Mouse (Mus musculus) ovary, adult 18-20 months (tissue): ENCODE results near the gene Hirip3.
"Not testable (repeated sequence)": the region's sequence is repeated elsewhere in the genome, so short reads cannot be mapped to it uniquely, and the experiment has no call there.

ENCODE experiments used
- DNase-seq: peaks from one replicate; pipeline ENCODE4 v3.0.0; 2022; ENCODE audit warnings: low spot score, mixed read lengths

Gene Hirip3

GRCm38 (mm10) chr7:126855641-126856040 is 6.1 kb upstream of the Hirip3 start:
- no peak for DNase-seq

- no peak for DNase-seq
These were observed 4.9 kb upstream of the Hirip3 start for GRCm38 (mm10) chr7:126856741-126857420.

DNA sequence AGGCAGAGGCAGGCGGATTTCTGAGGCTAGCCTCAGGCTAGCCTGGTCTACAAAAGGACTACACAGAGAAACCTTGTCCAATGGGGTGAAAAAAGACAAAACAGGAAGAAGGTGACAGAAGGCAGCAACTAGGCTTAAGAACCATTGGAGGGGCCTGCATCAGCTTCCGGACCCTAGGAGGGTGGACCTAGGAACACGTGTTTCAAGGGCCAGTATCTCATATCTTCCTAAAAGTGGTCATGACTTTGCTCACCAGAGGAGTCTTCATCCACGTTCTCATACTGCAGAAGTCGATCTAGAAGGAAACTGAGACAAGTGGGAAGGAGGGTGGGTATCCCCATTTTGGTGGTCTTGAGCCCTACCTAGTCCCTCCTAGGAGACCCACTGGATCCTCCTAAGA is 785 bp upstream of the Hirip3 start:
- no peak for DNase-seq

DNA sequence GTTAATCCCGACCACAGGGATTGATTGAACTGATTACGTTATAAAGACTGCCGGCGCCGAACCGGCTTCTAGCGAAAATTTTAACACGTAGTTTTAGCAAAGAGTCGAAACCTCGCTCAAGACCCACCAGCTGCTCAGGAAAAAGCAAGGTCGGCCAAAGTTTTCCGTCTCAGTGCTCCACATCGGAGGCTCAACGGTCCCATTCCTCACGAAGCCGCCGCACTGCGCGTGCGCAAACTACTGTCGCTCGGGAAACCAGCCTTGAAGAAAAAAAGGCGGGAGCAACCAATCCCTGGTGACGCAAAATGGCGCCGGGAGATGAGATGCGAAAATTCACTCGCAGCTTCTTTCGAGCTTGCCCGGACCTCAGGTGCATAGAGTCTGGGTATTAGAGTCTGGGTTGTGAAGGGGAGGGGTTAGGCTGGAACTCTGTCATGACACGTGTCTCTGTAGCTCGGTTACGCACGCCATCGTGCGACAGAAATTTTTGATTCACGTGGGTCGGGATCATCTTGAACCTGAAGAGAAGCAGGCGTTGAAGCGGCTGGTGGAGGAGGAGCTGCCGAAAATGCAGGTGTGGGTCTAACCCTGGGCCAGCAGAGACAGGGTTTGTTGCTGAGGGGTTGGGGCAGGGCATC is 494 bp downstream of the Hirip3 start, which contains the start of gene Ino80e:
Gene Ino80e, minus strand, starts transcription at position 231 of the 638 bp plus-strand sequence.
- DNase-seq: peak; percentile 86

- no peak for DNase-seq
These were observed 2.0 kb downstream of the Hirip3 start for GRCm38 (mm10) chr7:126863791-126864190.

GRCm38 (mm10) chr7:126867534-126867933 is 5.8 kb downstream of the Hirip3 start:
- no peak for DNase-seq

- no peak for DNase-seq
These were observed 6.2 kb downstream of the Hirip3 start for GRCm38 (mm10) chr7:126868003-126868402.

- no peak for DNase-seq
These were observed 8.2 kb downstream of the Hirip3 start for GRCm38 (mm10) chr7:126869780-126870519.

DNA sequence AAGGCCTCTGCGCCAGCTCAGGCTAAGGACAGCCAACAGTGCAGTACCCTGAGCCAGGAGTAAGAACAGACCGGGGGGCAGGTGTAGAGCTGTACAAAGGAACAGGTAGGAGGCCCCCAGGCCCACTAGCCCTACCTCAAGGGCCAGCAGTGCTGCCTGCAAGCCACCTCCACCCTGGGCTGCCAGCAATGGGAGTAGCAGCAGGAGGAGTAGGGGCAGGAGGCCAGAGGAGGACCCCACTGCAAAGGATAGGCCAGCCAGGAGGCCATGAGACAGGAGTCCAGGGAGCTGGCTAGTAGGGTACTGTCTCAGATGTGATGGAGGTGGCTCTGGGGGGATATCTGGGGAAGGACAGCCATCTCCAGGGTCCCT is 8.7 kb downstream of the Hirip3 start:
- DNase-seq: no peak

GRCm38 (mm10) chr7:126877239-126877638 is 15.5 kb downstream of the Hirip3 start:
- no peak for DNase-seq

DNA sequence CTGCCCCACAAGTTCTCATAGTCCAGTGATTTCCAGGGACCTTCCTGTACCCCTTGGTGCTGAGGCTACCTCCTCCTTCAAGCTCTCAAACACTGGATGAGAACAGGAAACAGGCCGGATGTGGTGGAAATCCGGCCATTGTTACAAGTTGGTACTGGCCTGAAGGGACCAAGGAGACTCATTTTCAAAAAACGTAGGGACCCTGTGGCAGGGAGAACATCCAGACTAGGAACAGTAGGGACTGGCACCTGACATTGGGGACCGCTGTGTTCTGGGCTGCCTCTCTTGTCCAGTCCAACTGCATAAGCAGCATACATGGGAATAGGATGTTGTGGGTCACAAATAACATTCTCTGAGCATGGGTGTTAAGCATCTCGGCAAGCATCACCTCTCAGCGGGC is 19.3 kb downstream of the Hirip3 start:
- DNase-seq: no peak

- DNase-seq: no peak
These were observed 22.0 kb downstream of the Hirip3 start for GRCm38 (mm10) chr7:126883731-126884181.

GRCm38 (mm10) chr7:126884286-126885164 is 22.8 kb downstream of the Hirip3 start, which contains the start of gene Taok2:
TSS of gene Taok2 (minus strand) at chr7:126884703.
- peak; percentile 99 for DNase-seq

DNA sequence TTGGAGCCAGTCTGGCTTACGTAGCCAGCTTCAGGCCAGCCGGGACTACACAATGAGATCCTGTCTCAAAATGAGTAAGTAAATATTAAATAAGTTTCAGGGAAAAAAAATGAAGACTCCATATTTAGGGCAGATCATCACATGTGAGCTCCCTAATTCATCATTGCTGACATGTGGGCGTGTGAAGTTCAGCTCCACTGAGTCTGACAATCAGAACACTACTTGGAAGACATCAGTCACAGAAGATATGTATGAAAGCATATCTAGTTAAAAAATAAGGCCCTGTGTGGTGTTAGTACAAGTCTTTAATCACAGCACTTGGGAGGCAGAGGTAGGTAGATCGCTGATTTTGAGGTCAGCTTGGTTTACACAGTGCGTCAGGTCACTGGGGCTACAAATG is 25.5 kb downstream of the Hirip3 start:
- no peak for DNase-seq

DNA sequence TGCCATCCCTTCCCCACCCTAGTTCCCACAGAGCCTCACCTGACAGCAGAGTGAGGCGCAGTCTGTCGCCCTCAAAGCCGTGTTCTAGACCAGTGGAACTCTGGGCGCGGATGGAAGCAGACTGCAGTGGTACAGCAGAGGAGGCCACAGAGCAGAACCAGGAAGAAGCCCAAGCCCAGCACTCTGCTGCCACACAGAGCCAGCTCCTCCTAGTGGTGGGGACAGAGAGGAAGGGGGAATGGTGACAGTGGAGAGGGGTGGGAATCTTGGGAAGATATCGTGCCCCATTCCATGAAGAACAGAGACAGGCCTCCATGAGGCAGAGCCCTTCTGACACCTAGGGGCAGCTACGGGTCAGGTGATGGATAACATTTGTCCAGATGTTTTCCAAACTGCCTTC is 27.1 kb downstream of the Hirip3 start:
- no peak for DNase-seq

- DNase-seq: no peak
These were observed 35.1 kb downstream of the Hirip3 start for GRCm38 (mm10) chr7:126896912-126897311.

GRCm38 (mm10) chr7:126897390-126898101 is 35.8 kb downstream of the Hirip3 start:
- DNase-seq: no peak

GRCm38 (mm10) chr7:126898102-126898990 is 36.6 kb downstream of the Hirip3 start:
- peak; percentile 92 for DNase-seq

DNA sequence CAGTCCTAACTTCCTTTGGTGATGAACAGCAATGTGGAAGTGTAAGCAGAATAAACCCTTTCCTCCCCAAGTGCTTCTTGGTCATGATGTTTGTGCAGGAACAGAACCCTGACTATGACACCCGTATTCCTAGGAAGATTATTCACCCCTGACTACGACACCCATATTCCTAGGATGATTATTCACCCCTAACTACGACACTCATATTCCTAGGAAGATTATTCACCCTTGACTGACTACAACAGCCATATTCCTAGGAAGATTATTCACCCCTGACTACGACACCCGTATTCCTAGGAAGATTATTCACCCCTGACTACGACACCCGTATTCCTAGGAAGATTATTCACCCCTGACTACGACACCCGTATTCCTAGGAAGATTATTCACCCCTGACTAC is 38.0 kb downstream of the Hirip3 start:
- DNase-seq: not testable (repeated sequence)

DNA sequence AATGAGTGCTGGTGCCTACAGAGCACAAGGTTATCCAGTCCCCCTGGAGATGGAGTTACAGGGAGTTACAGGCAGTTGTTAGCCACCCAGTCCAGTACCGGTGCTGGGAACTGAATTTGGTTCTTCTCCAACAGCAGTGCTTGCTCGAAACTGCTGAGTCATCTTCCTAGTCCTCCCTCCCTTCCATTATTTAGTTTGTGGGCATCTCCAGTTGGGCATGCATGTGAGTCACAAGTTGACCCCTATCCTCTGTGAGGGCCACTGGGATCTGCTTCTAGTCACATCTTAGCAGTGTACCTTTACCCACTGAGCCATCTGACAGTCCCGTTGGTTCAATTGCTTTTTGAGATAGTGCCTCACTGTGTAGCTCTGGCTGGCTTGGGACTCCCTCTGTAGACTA is 43.8 kb downstream of the Hirip3 start:
- DNase-seq: no peak
